Mouse (Mus musculus) T-helper 1 cell (primary cell): ENCODE measurements around the gene Ppp1r15b.

Source experiments
- in situ Hi-C: fragments of 300-600 bp; cut with MboI, MseI; formaldehyde crosslinking; loops from one replicate; pipeline ENCODE4 v1.15.1; 2025; ENCODE audit warnings: high pct_unique_total_duplicates

Ppp1r15b gene

DNA sequence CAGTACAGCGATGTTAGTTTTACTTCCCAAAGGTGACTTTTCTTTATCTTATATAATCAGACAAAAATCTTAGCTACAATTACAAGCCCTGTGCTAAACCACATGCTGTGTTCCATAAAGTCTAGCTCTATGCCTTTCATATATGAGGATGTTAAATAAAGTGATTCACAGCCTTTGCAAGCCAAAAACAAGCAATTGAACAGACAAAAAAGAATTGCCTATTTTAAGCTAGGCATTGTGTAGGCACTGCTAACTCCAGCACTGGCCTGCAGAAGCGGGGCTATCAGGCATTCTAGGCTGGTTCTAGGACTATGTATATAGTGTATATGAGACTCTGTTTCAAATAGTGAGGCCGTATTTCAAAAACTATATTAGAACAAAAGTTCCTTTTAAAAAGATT lies 21.3 kb downstream of the Ppp1r15b start:
- in situ Hi-C loops: no loop called here

DNA sequence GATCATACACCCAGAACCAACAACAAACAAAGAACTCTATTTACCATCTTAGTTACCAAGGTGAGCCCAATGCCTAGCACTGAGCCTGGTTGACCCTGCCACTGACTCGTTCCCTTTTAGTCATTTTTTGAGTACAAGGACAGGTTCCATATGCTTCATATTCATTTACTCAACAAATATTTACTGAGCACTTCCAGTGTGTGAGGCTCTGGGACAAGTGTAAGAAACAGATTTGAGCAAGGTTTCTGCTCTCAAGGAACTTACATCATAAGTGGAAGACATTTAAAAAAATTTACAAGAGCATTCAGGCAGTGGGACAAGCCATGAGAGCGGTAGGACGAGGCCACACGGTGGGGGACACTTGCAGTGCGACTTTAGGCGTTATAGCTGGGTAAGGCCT lies 24.3 kb downstream of the Ppp1r15b start:
- in situ Hi-C loops: no loop called here

DNA sequence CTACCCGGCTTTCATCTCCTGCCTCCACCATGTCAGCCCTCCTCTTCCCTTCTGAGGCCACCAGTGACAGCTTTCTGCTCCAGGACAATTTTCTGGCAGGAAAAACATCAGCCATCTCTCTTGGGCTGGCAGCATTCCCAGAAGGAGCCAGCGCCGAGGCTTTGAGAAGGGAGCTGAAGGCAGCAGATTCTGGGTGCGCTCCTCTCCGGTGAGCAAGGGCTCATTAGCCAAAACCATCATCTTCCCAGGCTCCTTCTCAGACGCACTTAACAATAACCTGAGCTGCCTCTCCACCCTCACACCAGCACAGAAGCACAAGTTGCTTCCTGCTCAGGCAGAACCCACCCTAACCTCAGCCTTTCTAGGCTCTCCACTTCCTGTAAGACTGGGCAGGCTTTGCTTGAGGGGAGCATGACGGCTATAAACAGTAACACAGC lies 28.2 kb downstream of the Ppp1r15b start:
- in situ Hi-C loops: no loop called here

DNA sequence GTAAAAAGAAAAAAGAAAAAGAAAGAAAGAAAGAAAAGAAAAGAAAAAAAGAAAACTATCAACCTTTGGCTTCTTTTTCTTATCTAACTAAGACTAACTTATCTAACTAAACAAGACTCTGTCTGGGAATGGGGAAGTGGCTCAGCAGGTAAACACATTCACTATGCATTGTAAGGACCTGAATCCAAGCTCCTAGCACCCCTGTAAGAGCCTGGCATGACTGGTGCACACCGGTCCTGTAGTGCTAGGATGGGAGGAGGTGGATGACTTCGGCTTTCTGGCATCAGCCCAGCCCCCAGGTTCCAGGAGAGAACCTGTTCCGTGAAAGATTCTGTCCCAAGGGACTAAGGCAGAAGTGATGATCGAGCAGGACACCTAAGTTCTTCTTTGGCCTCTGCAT lies 30.6 kb downstream of the Ppp1r15b start:
- in situ Hi-C loops: no loop called here

DNA sequence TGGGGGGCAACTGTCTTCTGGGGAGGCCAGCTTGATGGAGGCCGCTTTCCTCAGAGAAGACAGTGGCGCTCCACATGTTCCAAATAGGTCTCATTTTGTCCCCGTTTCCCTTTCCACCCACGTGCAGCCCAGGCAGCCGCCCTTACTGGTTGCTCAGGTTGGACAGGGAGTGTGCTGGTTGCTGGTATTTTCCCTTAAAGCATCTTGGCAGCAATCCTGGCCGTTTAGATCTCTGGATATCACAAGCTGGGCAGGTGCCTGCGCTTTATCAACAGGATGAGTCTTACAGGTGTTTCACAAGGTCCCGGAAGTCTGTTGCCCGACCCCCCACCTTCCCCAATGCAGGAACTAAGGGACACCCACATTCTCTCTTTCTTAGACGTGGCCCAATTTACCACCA lies 31.1 kb downstream of the Ppp1r15b start:
- in situ Hi-C loops: no loop called here

DNA sequence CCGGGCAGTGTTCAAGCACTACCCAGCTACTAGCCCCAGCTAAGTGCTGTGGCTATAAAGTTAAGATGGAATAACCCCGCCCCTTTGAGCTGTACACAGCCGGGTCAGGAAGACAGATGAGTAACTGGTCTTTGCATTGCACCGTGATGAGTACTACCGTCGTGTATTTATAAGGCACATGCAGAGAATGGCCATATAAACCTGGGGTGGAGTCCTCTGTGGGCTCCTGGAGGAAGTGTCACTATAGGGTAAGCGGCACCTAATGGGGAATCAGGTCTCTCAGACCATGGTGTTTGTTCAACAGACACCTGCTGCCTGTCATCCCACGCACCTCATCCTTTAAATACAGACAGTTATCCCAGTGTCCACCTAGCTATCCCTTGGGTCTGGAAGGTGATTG lies 32.0 kb downstream of the Ppp1r15b start:
- in situ Hi-C loops: no loop called here

DNA sequence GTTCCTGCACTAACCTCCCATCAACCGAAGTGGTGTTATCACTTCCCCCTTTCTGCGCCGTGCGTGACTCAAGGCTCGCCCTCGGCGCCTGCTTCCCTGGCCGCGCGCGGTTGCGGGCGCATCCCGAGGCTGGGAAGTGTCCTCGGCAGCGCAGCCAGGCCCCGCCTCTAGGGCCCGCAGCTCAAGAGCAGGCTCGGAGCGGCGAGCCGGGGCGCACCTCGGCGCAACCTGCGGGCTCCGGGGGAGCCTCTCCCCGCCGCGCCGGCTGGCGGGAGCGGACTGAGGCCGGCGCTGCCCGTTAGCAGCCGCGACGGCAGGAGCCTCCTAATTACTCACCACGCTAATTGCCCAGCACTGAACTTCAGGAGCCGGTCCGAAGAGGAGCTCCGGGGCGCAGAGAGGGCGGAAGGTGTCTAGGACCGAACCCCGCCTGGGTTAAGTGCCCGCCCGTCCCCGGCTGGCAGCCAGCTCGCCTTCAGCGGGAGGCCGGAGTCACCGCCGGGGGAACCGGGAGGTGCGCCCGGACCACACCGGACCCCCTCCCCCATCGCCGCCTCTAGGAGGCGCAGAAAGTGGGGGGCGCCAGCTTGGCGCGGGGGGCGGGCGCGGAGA lies 33.0 kb downstream of the Ppp1r15b start, which contains the start of gene Plekha6:
Plekha6 (plus strand) TSS at position 391 of the 612 bp plus-strand sequence.
- in situ Hi-C loops: no loop called here

DNA sequence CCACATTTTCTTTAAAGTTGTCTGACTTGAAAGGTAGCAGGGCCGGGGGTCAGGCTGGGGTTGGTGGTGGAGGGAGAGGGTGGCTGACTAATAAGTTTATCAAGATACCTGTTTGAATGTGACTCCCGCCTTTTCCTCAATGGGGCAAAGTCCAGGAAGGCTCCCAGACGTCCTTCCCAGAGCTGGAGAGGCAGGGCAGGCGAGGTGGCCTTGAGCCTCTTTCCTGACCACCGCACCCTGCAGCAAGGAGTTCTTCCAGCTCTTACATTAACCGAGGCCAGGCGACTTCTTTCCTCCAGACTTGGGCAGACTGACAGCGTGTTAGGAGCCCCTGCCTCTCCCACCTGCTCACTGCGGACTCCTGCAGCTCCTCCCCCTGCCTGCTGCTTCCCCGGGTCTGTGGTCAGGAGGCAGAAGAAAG lies 33.7 kb downstream of the Ppp1r15b start:
- in situ Hi-C loops: loop anchor here (5.0 kb wide), 1 partner anchor 138 kb away; no protein-coding TSS in a partner anchor

DNA sequence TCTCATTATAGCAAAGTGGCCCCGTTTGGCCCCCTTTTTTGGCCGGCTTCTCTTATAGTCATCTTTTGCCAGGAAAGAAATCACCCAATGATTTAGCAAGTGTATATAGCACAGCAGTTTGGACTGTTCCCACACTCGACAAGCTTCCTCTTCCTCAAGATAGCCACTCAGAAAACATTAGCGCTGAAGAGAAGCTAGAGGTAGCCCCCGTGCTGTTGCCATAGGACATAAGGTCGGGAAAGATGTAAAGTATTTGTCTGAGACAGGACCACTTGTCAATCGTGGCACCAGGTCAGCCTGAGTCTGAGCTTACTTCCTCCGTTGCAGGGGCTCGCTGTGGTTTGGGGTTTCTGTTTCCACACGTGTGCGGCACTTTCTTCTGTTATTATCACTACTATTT lies 34.2 kb downstream of the Ppp1r15b start:
- in situ Hi-C loops: loop anchor here (5.0 kb wide), 1 partner anchor 137 kb away; no protein-coding TSS in a partner anchor

DNA sequence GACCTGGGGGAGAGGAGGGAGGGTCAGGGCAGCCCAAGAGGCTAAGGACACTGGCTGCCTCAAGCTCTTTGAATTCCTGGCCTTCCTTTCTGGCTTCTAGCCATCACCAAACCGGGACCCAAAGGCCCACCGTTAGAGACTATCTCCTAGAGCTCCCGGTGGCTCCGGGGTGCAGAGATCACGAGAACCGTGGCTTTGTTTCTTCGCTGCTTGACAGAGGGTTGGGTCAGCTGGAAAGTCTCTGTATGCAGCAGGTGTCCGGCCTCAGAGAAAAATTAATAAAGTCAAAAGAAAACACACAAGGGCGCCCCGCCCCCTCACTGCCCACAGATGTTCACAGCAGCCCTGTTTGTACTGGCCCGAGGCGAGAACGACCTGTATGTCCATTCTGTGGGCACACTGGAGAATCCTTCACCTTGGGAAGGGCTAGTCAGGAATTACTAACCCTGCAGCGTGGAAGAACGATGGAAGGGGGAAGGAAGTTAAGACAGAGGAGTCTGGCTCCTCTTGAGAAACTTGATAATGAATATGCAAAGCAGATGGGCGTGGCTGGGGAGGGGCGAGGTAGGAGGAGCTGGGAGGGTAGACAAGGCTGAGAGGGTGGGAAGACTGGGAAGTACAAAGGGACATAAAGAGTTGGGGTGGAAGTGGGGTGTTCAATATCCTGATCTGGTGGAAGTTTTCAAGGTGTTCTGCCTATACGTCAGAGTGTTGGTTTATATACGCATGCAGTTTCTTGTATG lies 37.5 kb downstream of the Ppp1r15b start:
- in situ Hi-C loops: loop anchor here (5.0 kb wide), 1 partner anchor 134 kb away; no protein-coding TSS in a partner anchor

DNA sequence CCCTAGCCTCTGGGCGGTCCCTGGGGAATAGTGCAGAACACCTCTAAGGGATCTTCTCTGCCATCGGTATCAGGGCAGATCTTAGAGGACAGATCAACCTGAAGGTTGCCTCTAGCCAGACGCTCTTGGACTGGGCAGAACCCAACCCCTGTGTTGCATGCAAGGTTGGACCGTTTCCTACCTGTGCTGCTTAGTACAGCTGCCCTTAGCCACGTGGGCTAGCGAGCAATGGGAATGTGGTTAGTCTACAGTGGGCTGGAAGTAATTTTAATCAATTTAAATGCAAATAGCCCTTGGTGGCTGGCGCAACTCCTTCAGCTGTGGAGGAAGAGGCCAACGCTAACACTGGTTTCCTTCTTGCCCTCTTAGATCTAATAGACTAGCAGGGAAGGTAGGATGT lies 39.3 kb downstream of the Ppp1r15b start:
- in situ Hi-C loops: no loop called here

DNA sequence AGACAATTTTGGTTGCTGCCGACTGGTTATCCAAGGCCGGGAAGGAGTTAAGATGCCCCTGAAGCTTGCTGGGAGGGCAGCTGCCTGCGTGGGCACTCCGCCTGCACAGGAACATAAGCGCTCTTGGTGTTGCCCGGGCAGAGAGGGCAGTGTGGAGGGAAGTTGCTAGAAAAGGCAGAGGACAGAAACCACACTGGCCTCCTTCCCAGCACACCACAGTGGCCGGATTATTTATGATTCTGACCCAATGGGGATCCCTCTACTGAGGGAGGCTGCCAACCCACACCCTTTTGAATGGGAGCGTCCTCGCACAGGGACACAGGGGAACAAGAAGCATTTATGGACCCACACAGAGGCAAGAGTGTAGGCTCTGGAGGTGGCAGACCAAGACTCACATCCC lies 40.4 kb downstream of the Ppp1r15b start:
- in situ Hi-C loops: no loop called here

DNA sequence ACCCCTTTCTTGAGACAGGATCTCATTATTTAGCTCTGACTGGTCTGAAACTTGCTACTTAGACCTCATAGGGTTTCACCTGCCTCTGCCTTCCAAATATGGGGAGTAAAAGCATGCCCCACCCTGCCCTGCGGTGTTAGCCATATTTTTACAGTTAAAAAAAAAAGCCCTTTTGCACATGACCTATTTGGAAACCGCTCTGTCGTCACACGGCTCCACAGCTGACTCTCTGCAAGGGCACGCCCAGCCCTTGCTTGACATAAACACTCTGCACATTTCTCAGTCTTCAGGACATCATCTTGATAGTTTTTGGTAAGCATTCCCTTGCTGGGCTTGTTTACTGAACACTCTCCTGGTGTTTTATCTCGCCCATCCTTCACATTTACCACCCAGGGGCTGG lies 44.2 kb downstream of the Ppp1r15b start:
- in situ Hi-C loops: no loop called here

DNA sequence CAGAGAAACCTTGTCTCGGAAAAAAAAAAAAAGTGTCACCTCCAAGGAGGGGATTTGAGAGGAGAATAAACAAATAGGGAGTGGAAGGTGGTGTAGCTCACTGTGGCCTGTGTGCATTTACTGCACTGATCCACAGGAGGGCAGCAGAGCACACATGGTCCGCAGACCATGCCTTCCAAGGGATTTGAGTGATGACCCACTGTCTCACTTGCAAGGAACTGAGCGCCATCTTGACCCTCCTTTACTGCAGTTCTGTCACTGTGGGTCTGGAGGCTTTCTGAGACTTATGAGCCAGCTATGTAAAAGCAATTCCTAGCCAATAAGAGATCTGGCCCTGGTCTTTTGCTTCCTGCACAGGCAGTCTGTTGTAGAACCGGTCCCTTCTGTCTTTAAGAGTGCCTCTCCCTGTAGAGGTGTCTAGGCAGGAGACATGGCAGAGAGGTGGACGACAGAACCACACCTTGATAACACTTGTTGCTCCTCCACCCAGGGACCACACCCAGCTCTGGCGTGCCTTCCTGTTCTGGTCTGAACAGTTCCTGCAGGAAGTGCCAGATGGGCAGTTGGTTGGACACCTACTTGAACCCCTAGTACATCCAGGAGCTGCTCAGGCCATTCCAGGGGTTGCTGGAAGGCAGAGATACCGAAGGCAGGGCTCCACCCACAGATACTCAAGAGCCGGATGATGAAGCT lies 46.7 kb downstream of the Ppp1r15b start:
- in situ Hi-C loops: no loop called here

DNA sequence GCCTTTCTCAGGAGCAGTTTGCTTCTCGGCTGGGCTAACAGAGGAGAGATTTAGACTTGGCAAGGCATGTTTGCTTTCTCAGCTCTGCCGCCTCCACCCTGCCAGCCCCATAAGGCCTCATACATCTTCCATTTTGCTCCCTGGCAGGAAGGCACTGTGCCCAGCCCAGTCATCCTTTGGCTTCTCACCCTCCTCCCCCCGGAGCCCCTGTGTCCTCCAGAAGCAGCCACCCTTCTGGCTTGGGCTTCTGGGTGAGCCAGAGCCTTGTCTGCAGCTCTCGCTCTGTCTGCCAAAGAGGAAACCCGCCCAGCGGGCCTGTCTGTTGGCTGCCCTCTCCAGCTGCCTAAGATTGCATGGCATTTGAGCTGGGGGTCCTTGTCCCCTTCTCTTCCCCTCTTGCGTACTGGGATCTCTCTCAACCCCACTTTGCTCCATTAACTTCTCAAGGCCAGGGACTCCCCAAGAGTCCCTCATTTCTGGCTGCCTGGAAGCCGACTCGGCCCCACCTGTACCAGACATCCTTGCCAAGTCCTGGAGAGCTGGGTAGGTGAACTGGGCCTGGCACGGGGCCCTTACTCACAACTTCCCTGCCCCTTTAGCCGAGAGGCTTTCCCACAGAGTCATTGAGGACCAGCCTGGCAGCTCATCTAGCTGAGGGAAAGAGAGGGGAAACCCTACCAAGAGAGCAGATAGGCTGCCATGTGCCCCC lies 47.9 kb downstream of the Ppp1r15b start:
- in situ Hi-C loops: no loop called here

DNA sequence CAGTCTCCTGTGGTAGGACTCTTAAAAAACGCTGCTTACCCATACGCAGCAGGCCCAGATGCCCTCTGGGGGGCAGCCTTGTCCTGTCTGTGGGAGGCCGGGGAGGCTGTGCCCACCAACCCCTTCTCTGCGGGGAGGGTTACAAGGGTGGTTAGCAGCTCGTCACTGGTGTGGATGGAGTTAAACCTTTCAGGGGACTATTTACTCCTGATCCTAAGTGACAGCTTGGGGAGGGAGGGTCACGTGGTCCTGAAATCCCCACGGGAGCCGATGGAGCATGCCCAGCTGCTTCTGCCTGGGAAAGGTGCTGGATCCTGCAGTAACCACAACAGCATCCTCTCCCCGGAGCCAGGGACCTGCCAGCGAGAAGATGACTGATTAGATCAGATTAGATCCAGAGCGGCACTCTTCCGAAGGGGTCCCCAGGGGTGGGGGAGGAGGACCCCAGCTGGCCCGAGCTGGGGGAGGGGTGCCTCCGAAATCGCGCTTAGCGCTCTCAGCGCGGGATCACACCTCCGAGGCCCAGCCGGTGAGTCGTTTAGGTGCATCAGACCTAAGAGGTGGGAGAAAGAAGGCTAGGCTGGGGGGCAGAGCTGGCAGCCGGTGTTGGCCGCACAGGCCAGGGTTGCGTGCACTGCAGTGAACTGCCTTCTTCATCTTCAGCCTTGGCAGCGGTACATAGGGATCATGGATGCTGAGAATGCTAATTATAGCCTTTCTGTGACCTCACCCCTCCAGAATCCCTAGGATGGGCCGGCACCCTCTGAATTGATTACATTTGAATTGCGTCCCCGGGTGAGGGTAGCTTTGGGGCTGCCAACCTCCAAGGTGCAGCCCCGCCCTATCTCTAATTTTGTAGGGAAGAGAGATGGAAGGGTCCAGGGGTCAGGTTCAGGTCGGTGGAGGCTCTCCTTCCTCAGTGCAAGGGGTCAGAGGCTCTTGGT lies 50.4 kb downstream of the Ppp1r15b start:
- in situ Hi-C loops: no loop called here

DNA sequence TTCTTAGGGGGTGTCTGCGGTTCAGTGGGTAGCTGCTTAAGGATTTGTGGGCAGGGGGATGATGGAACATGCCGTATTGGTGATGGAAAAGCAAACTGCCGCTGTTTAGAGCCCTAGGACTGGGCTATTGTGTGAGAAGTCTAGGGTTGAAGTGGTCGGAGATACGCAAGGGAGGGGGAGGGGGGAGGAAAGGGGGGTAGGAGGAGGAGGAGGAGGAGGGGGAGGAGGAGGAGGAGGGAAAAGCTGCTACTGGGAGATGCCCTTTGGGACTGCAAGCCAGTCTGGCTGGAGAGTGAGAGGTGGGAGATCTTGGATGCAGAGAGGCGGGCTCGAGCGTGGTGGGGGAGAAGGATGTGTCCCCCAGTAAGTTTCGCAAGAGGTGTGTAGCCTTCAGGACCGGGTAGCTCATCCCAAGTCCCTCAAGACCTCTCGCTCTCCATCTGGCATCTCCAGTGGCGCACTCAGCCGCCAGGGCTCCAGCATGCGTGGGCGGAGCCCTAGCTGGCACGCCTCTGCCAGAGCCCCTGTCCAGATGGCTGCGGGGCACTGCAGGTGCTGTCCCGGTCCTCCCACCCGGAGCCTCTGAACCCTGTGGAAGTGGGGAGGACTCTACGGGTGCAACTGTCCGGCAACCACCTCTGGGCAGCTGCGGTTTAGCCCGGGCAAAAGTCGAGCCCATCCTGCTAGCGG lies 51.2 kb downstream of the Ppp1r15b start:
- in situ Hi-C loops: no loop called here

DNA sequence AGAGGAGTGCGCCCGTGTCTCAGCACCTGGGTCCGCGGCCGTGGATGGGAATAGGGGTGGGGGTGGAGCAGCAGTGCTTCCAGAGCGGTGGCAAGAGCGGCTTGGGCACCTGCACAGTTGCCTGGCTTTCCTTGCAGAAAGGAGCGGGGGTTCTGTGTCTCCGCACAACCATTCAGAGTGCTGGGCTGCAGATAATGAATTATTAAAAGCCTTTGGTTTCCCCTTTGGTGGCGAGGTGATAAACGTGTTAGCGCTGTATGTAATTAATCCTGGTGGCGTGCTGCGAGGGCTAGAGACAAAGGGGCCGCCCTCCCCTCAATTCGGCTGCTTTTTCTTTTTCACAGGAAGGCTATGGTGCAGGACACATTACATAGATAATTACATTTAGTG lies 51.8 kb downstream of the Ppp1r15b start:
- in situ Hi-C loops: no loop called here

DNA sequence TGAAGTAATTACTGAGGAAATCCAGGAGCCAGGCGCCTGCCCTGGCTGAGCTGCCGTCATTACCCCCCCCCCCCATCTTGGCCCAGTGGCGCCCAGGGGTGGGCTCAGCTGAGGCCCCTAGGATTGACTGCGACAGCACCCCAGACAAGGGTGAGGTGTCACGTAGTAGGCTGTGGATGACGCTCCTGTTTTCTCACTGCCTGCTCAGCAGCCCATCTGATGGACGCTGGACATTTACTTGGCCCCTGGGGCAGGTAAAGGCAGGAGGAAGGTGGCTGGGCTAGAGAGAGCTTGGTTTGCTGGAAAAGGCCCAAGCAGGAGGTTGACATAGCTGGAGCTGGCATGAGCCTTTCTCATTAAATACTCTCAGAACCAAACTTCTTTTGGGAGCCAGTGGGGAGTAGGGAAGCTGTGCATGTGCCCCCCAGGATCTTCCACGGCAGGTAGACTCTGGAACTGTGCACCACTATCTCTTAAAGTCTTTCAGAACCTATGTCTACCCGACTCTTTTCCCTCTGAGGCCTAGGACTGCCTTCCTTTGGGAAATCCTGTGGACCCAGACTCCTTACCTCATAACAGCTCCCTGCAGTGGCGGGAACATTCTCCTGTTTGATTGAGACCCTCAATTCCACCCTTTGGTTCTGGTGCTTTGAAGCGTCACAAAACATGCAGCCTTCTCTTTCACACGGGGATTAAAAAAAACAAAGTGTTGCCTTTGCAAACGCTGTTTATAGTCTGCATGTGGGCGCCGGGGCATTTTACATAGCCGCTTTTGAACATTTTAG lies 52.4 kb downstream of the Ppp1r15b start:
- in situ Hi-C loops: no loop called here
